Mouse (Mus musculus) left cerebral cortex, postnatal 14 days (tissue): ENCODE results near the gene Gm19684. TPM values are rescaled to one million over a fixed set of nuclear protein-coding genes. Genes with fewer than 3 reads are reported as not detected.
"Not testable (repeated sequence)": the region's sequence is repeated elsewhere in the genome, so short reads cannot be mapped to it uniquely, and the experiment has no call there.

Experiments
- DNase-seq, 2 experiments: peaks; one replicate each; pipeline ENCODE4 v3.0.0; 2021 to 2022; ENCODE audit warnings: low spot score in 2 of 2, mixed read lengths in 1 of 2
- intact Hi-C: fragments of 180-260 bp; cut with DNase I; formaldehyde crosslinking; loops from one replicate; pipeline ENCODE4 v1.15.1; 2025
- total RNA-seq, 2 experiments: library from RNA; stranded (reverse); gene quantifications; 2 replicates each; pipeline ENCODE4 v1.2.3; 2021

Gm19684 gene
- total RNA-seq, 2 experiments from 2014 or later, result not detected

DNA sequence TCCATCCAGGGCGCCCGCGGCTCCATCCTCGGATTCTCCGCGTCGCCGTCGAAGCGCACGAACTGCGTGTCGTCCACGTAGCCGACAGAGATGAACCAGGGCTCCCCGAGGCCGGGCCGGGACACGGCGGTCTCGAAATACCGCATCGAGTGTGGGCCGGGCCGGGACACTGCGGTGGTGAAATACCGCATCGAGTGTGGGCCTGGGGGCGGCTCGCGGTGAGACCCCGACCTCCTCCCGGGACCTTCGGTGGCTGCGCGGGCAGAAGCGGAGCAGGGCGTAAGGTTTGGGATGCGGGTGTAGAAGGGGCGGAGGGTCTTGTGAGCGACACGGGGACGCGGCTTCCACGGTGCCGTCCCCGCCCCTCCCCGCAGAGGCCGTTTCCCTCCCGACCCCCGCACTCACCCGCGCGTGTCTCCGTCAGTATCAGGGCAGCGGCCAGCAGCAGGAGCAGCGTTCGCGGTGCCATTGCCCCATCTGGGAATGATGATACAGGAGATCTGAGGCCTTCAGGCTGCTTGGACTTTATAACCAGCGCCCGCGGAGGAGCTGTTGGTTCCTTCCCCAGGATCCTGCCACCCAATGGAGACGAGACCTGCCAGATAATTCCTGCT is 46.7 kb downstream of the Gm19684 start, which contains the start of gene Gm8909:
Gene Gm8909 (minus strand): TSS at position 499 of the 614 bp plus-strand sequence.
- intact Hi-C loops, result no loop called here
- DNase-seq, result no peak

DNA sequence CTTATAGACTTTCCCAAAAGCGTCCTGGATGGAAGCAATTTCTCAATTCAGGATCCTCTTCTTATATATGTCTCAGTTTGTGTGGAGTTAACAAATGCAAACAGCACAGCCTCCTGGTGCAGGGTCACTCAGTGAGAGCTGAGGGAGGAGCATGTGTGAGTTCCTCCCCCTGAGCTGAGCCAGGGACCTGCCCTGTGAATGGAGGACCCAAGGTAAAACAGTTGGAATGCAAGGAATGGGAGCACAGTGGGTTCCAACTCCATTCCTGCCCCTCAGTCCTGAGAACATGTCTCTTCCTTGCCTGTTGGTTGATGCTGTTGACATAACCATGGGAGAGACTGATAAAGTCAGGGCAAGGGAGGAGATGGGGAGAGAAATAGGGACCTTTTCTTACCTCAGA is 47.6 kb downstream of the Gm19684 start:
- DNase-seq, intact Hi-C loops: not testable (repeated sequence)

DNA sequence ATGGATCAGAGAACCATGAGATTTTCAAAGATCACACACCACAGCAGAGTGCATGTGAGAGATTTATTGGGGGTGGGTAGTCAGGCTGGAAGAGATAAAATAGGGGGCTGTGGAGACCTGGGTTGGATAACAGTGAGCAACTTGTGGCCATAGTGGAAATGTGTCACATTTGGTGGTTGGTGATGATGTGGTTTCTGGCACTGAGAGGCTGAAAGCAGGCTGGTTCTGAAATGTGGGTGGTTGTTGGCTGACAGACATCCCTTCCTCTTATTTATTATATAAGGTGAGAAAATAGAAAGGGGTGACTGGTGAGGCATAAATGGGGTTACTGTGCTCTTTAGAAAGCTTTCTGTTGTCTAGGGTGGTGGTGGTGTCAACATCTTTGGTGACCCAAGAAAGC is 48.3 kb downstream of the Gm19684 start:
- DNase-seq, result no peak
- intact Hi-C loops, result no loop called here

- intact Hi-C loops, result no loop called here
Measured at GRCm38 (mm10) chr17:36170287-36170814, 48.9 kb downstream of the Gm19684 start.

GRCm38 (mm10) chr17:36176132-36176531 is 54.7 kb downstream of the Gm19684 start:
- DNase-seq, intact Hi-C loops: not testable (repeated sequence)

More at GRCm38 (mm10) chr17:36170287-36170814, 48.9 kb downstream of the Gm19684 start:
- no peak for DNase-seq

DNA sequence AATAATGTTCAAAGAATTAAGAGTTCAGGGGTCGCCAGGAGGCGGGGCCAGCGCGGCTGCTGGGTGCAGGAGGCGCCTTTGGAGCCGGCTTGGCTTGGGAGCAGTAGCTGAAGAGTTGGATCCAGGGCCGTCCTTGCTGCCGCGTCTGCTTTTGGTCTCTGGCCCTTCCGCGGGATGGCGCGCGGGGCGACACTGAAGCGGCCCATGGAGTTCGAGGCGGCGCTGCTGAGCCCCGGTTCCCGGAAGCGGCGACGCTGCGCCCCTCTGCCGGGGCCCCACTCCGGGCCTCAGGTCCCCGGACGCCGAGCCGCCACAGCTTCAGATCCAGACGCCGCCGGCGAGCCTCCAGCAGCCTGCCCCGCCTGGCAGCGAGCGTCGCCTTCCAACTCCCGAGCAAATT is 57.5 kb downstream of the Gm19684 start:
- DNase-seq, intact Hi-C loops: not testable (repeated sequence)

Other genes starting within 250 kb of the Gm19684 start
- gene Dhx16, start 241.9 kb upstream of the Gm19684 start, total RNA-seq, result 10 to 100 TPM; 30.1 to 32.1 TPM
- 10 to 100 TPM; 65.2 to 66.9 TPM for gene 2310061I04Rik, start 224.2 kb upstream of the Gm19684 start, total RNA-seq
- 10 to 100 TPM; 64.6 to 69.9 TPM for gene Atat1, start 211.6 kb upstream of the Gm19684 start, total RNA-seq
- 10 to 100 TPM; 40.0 to 41.7 TPM for gene Mrps18b, start 205.3 kb upstream of the Gm19684 start, total RNA-seq
- 10 to 100 TPM; 62.1 to 68.3 TPM for gene Ppp1r10, start 205.2 kb upstream of the Gm19684 start, total RNA-seq
- 10 to 100 TPM; 77.1 to 77.8 TPM for gene Abcf1, start 151.9 kb upstream of the Gm19684 start, total RNA-seq
- gene Gnl1, start 141.8 kb upstream of the Gm19684 start, total RNA-seq, result 100 to 1,000 TPM; 146 to 148 TPM
- gene Prr3, start 141.4 kb upstream of the Gm19684 start, total RNA-seq, result 10 to 100 TPM; 57.4 to 57.6 TPM
- gene H2-T24, start 101.1 kb upstream of the Gm19684 start, total RNA-seq, result 1 to 10 TPM; 1.0 to 1.1 TPM
- gene H2-T23, start 88.8 kb upstream of the Gm19684 start, total RNA-seq, result 1 to 10 TPM; 3.8 to 4.6 TPM
- 1 to 10 TPM; 4.3 to 6.7 TPM for gene H2-T22, start 78.9 kb upstream of the Gm19684 start, total RNA-seq
- gene Gm6034, start 78.7 kb upstream of the Gm19684 start, total RNA-seq, result not detected
- under 1 TPM; 0.55 to 0.57 TPM for gene Gm11127, start 63.3 kb upstream of the Gm19684 start, total RNA-seq
- not detected for gene Gm7030, start 7.7 kb downstream of the Gm19684 start, total RNA-seq
- gene Gm8909, start 46.9 kb downstream of the Gm19684 start, total RNA-seq, result not detected
- gene H2-T3, start 68.6 kb downstream of the Gm19684 start, total RNA-seq, result not detected
- gene Rpp21, start 136.4 kb downstream of the Gm19684 start, total RNA-seq, result 10 to 100 TPM; 43.5 to 51.3 TPM
- gene Trim39, start 150.6 kb downstream of the Gm19684 start, total RNA-seq, result 10 to 100 TPM; 20.0 to 20.2 TPM
- gene H2-M10.2, start 164.8 kb downstream of the Gm19684 start, total RNA-seq, result not detected
- gene H2-M10.1, start 204.5 kb downstream of the Gm19684 start, total RNA-seq, result not detected
- not detected for gene H2-M10.3, start 246.7 kb downstream of the Gm19684 start, total RNA-seq